Mouse (Mus musculus) heart, adult 2 months (tissue): ENCODE results near the gene Pnldc1. TPM values are rescaled to one million over a fixed set of nuclear protein-coding genes. Genes with fewer than 3 reads are reported as not detected.
A peak's percentile ranks its signal among the peaks of the same experiment; 100 is the strongest.

Experiments
- DNase-seq, 2 experiments: peaks; one replicate each; pipeline ENCODE4 v3.0.0; 2021
- H3K27ac ChIP-seq: fragments of 200-600 bp; 2 replicates; pipeline ENCODE4 v1.8.1; 2022
- H3K27me3 ChIP-seq: fragments of 200-500 bp; 2 replicates; pipeline ENCODE4 v1.6.1; 2012; ENCODE audit warnings: mild to moderate bottlenecking, low read length, inconsistent platforms, mixed read lengths; ENCODE audit not compliant: control insufficient read depth, insufficient read depth
- H3K36me3 ChIP-seq: fragments of 200-500 bp; 2 replicates; pipeline ENCODE4 v1.6.1; 2012; ENCODE audit warnings: low read length, inconsistent platforms; ENCODE audit not compliant: control insufficient read depth, insufficient read depth
- H3K4me1 ChIP-seq: fragments of 200-500 bp; 2 replicates; pipeline ENCODE4 v1.6.1; 2011; ENCODE audit warnings: low read length; ENCODE audit not compliant: control insufficient read depth, insufficient read depth
- H3K4me3 ChIP-seq: fragments of 200-600 bp; 2 replicates; pipeline ENCODE4 v1.8.1; 2022
- H3K79me2 ChIP-seq: fragments of 200-500 bp; replicated peaks from 2 replicates; pipeline ENCODE4 v1.6.1; 2012; ENCODE audit warnings: mild to moderate bottlenecking, inconsistent platforms, low read length, moderate library complexity, mixed read lengths; ENCODE audit not compliant: control insufficient read depth, insufficient read depth
- H3K9ac ChIP-seq: fragments of 200-500 bp; 2 replicates; pipeline ENCODE4 v1.6.1; 2012; ENCODE audit warnings: low read depth, mild to moderate bottlenecking, control low read depth, inconsistent platforms, low read length, mixed read lengths
- CTCF ChIP-seq: fragments of 200-600 bp; IDR thresholded peaks from 2 replicates; pipeline ENCODE4 v1.8.1; 2022; ENCODE audit warnings: antibody characterized with exemption, mild to moderate bottlenecking, moderate library complexity
- EP300 ChIP-seq: fragments of 200-500 bp; IDR thresholded peaks from 2 replicates; pipeline ENCODE4 v1.6.1; 2011; ENCODE audit warnings: low read depth, low read length, control low read depth; ENCODE audit not compliant: insufficient read depth
- POLR2A ChIP-seq: fragments of 200-500 bp; IDR thresholded peaks from 2 replicates; pipeline ENCODE4 v1.6.1; 2011; ENCODE audit warnings: mild to moderate bottlenecking, low read depth, low read length, control low read depth; ENCODE audit not compliant: insufficient read depth
- WGBS: fragments of 180-500 bp; shearing (Covaris S2); methylation state at CpG from one replicate; pipeline ENCODE4 v1.1.7; 2018; 5-methylcytosine and 5-hydroxymethylcytosine counted together
- intact Hi-C: fragments of 180-260 bp; cut with DNase I; formaldehyde crosslinking; loops from one replicate; pipeline ENCODE4 v1.15.1; 2025
- polyA plus RNA-seq: library from polyadenylated mRNA; depleted of rRNA; stranded (reverse); fragments of >200 nt; gene quantifications from 2 replicates; pipeline ENCODE4 v1.2.3, GENCODE M21; 2012
- total RNA-seq, 2 experiments: library from RNA; stranded (reverse); gene quantifications; 2 replicates each; pipeline ENCODE4 v1.2.3; 2021

Gene Pnldc1
- total and polyA plus RNA-seq, 3 experiments: 0.42 to 1.9 (median 0.93) TPM

DNA sequence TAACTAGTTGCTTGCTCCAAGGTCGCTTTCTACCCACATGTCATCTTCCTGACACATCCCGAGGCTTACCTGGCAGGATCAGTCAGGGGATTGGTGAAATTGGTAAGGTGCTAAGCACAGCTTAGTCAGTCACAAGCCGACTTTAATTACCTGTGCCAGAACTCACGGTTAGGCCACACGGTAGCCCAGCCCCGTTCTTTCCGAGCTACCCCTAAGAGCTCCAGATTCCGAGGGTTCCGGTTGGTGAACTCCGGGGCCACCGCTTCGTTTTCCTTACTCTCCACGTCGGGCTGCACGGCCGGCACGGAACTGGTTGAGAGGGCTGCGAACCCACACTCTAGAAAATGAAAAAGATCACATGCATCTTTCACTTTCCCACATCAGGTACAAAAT lies 5.5 kb upstream of the Pnldc1 start, which contains the start of gene Tcp1:
Gene Tcp1, plus strand, starts transcription at position 214 of the 393 bp plus-strand sequence.
- Histone ChIP-seq H3K9ac (peak within 1 kb of the TSS; percentile 91), H3K36me3 (peaks cover 7% of the 10 kb centered on the region), H3K4me1 (peaks cover 2% of the 10 kb centered on the region; the same call in 1 of the 2 replicates), H3K79me2 (no peaks in the 10 kb centered on the region), H3K27me3 (no peaks in the 10 kb centered on the region), H3K4me3 (peak within 1 kb of the TSS; percentile 86), H3K27ac (peak within 1 kb of the TSS; percentile 93)
- intact Hi-C loops: loop anchor here (5.0 kb wide), 1 partner anchor 47 kb away; the partner anchor contains the start of gene Acat2
- no peak for DNase-seq
- WGBS: under 1% methylated on average over 18 of the region's 18 CpGs
- no peak for TF ChIP-seq POLR2A
- TF ChIP-seq CTCF: no peak
- no peak for TF ChIP-seq EP300

DNA sequence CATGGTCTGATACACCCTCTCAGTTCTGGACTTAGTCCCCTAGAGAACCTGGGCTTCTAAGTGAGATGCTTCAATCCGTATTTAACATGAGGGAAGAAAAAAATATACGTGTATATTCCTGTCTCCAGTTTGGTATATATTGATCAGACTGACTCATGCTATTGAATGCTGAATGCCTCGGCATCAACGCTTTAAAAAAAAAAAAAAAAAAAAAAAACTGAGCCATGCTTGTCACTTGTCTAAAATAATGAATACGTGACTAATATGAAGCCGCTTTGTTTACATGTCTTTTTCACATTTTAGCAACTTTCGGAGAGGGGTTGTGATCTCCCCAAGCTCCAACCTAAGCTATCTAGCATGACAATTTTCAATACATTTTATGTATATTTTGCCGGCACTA lies 361 bp upstream of the Pnldc1 start:
- no peak overlapping the region for H3K27ac ChIP-seq
- no peaks in the 10 kb centered on the region for H3K36me3 ChIP-seq
- no peaks in the 10 kb centered on the region for H3K79me2 ChIP-seq
- H3K27me3 ChIP-seq: no peaks in the 10 kb centered on the region
- no peak overlapping the region for H3K9ac ChIP-seq
- peaks cover 1% of the 10 kb centered on the region; the same call in 1 of the 2 replicates for H3K4me1 ChIP-seq
- TF ChIP-seq CTCF: no peak
- TF ChIP-seq EP300: no peak
- TF ChIP-seq POLR2A: no peak
- H3K4me3 ChIP-seq: no peak overlapping the region
- intact Hi-C loops: no loop called here
- no peak for DNase-seq
- 85% methylated on average over 8 of the region's 8 CpGs for WGBS

DNA sequence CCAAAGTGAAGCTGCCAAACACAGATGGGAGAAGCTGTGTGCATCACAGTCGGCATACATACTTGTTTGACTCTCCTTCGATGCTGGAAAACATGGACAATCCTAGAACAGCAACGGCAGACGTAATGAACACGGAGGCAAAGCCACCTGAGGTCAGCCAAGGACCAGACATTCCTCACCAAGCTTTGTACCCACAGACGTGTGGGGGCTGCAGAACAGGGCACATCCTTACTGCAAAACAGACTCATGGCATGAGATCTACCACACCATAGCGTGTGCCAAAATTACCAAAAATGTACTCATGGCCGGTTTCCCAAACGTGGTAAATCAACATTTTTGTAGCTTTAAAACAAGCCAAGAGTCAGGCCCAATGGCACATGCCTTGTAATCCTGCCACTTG lies 3.6 kb downstream of the Pnldc1 start:
- Histone ChIP-seq H3K36me3 (no peaks in the 10 kb centered on the region), H3K27ac (no peak overlapping the region), H3K4me1 (no peaks in the 10 kb centered on the region), H3K79me2 (no peaks in the 10 kb centered on the region), H3K27me3 (no peaks in the 10 kb centered on the region), H3K9ac (no peak overlapping the region), H3K4me3 (no peak overlapping the region)
- no peak for DNase-seq
- intact Hi-C loops: no loop called here
- TF ChIP-seq EP300 (no peak), POLR2A (no peak)
- WGBS: 88% methylated on average over 9 of the region's 9 CpGs

DNA sequence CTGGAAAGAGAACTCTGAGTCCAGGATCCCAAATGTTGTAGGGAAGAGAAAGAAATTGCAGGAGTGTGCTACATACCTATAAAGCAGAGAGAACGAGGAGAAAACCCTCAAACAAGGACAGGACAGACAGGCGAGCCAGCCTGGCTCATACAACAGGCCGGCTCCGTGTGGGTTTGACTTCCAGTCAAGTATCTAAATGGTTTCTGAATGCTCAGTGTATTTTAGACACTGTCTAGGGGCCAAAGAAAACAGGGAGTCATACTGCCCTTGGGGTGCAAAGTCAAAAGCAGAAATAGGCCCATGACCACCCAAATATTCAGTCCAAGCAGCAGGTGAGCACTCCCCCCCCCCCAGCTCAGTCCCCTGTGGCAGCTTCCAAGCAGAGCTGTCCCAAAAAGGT lies 4.2 kb downstream of the Pnldc1 start:
- Histone ChIP-seq H3K36me3 (no peaks in the 10 kb centered on the region), H3K4me3 (no peak overlapping the region), H3K27me3 (no peaks in the 10 kb centered on the region), H3K4me1 (no peaks in the 10 kb centered on the region), H3K9ac (no peak overlapping the region), H3K79me2 (no peaks in the 10 kb centered on the region), H3K27ac (no peak overlapping the region)
- WGBS: 83% methylated on average over 4 of the region's 4 CpGs
- no peak for DNase-seq
- no peak for TF ChIP-seq POLR2A
- TF ChIP-seq EP300: no peak
- TF ChIP-seq CTCF: no peak
- intact Hi-C loops: no loop called here

DNA sequence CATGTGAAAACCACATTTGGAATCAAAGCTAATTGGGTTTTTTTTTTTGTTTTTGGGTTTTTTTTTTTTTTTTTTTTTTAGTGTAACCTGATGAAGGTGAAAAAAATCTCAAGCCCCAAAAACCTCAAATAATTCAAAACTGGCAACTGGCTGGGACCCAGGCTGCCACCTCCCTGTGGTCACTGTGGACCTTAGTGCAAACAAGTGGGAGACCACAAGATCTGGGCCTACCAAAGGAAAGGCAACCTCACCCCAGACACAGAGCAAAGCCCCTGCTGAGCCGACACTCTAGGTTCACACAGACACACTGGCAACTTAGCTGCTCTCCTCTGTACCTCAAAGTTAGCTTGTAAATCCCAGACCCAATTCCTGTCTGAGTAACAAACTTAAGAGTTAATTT lies 5.7 kb downstream of the Pnldc1 start:
- no peak for DNase-seq
- Histone ChIP-seq H3K4me3 (no peak overlapping the region), H3K27me3 (no peaks in the 10 kb centered on the region), H3K9ac (no peak overlapping the region), H3K79me2 (no peaks in the 10 kb centered on the region), H3K27ac (no peak overlapping the region), H3K36me3 (no peaks in the 10 kb centered on the region), H3K4me1 (no peaks in the 10 kb centered on the region)
- 84% methylated on average over 1 of the region's 1 CpGs for WGBS
- TF ChIP-seq EP300: no peak
- no peak for TF ChIP-seq POLR2A
- intact Hi-C loops: no loop called here

DNA sequence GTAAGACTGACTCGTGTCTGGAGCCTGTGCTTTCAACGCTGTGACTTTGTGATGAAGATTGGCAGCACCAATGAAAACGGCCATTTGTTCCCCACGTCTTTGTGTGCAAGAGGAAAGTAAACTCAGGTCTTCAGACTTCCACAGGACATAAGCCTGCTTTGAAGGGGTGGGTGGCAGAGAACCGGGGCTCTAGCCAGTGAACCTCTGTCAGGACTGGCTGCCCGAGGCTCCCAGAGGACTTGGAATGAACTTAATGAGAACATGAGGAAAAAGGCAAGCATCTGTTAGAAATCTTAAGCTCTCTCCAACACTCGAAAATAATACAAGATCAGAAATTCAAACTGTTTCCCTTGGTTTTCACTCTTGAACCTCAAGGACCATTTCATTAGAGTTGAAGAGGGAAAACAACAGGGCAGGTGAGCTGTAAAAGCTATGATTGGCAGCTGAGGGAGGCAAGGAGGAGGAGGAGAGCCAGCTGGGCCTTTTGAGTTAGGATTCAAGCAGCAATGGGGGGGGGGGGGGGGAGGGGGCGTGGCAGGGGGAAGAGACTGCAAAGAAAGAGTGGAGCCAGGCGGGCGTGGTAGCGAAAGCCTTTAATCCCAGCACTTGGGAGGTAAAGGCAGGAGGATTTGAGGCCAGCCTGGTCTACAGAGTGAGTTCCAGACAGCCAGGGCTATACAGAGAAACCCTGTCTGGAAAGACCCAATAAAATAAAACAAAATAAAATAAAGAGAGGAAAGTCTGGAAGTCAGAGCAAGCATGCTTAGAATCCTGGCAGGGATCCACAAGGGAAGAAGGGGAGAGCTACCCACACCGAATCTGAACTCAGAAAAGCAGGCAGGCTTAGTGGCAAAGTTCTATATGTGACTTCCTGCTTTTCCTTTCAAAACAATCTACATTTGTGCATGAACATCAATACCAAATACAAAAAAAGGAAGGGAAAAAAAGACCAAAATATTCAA lies 6.4 kb downstream of the Pnldc1 start:
- H3K9ac ChIP-seq: no peak overlapping the region
- H3K79me2 ChIP-seq: no peaks in the 10 kb centered on the region
- H3K4me1 ChIP-seq: no peaks in the 10 kb centered on the region
- no peak overlapping the region for H3K4me3 ChIP-seq
- no peak for DNase-seq
- H3K27ac ChIP-seq: no peak overlapping the region
- no peaks in the 10 kb centered on the region for H3K36me3 ChIP-seq
- 70% methylated on average over 11 of the region's 12 CpGs for whole genome bisulfite sequencing
- no peaks in the 10 kb centered on the region for H3K27me3 ChIP-seq
- intact Hi-C loops: no loop called here
- no peak for TF ChIP-seq POLR2A
- TF ChIP-seq CTCF: no peak
- no peak for TF ChIP-seq EP300
